Mouse (Mus musculus) left cerebral cortex, postnatal 4 days (tissue): ENCODE data around the gene Slbp. TPM values are rescaled to one million over a fixed set of nuclear protein-coding genes. Genes with fewer than 3 reads are reported as not detected.

Experiments
- DNase-seq: peaks from one replicate; pipeline ENCODE4 v3.0.0-alpha.2; 2022
- intact Hi-C: fragments of 180-260 bp; cut with DNase I; formaldehyde crosslinking; loops from one replicate; pipeline ENCODE4 v1.15.1; 2025
- total RNA-seq, 2 experiments: library from RNA; stranded (reverse); gene quantifications; 2 replicates each; pipeline ENCODE4 v1.2.3; 2021

Gene Slbp
- total RNA-seq, 2 experiments from 2014 or later, result 36.1 to 39.2 TPM

DNA sequence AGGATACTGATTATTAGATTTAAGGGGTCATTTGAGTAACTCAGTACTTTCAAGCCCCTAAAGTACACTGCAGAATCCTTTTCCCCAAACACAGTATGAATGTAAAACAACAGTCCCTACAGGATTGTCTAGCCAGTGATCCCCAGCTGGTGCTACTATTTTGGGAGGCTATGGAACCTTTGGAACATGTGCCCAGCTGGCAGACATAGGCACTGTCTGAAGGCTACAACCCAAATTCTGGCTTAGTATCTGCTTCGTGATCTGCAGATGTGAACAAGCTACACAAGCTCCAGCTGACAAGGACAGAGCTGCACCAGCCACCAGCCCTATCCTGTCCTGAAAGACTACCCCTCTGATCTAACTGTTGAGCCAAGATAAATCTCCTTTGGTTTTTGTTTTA, 19.8 kb downstream of the Slbp start:
- intact Hi-C loops, result no loop called here
- no peak for DNase-seq

DNA sequence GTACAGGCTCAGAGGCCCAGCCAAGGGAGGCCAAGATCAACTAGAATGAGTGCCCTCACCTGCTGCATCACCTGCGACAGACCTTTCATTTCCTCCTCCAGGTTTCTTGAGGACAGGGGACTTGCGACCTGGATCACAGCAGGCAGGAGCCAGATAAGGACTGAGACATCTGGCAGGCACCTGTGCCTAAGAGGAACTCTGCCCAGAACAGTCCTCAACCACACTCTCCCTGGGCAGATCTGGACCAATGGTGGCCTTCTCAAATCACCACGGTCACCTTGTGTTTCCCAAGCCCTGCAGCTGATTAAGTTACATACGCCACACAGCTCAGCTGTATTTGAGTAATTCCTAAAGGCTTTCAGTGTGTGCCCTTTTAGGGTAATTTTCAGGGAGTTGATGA, 21.8 kb downstream of the Slbp start:
- intact Hi-C loops, result no loop called here
- DNase-seq, result no peak

DNA sequence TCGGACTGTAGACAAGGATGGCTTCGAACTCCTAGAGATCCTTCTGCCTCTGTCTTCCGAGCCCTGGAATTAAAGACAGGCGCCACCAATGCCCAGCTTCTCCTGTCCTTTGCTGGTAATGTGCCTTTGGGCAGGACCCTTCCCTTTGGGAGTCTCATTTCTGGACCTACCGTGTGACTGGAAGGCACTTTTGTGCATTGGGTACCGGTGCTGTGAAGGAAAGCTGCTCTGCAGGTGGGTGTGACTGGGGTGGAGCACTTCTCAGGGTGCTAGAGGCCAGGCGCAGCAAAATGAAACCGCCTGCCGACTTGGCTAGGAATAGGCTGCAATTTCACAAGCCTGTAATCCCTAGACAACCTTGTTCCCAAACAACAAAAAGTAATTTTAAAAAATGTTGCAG, 22.3 kb downstream of the Slbp start:
- intact Hi-C loops, result no loop called here
- DNase-seq, result peak; percentile 13

DNA sequence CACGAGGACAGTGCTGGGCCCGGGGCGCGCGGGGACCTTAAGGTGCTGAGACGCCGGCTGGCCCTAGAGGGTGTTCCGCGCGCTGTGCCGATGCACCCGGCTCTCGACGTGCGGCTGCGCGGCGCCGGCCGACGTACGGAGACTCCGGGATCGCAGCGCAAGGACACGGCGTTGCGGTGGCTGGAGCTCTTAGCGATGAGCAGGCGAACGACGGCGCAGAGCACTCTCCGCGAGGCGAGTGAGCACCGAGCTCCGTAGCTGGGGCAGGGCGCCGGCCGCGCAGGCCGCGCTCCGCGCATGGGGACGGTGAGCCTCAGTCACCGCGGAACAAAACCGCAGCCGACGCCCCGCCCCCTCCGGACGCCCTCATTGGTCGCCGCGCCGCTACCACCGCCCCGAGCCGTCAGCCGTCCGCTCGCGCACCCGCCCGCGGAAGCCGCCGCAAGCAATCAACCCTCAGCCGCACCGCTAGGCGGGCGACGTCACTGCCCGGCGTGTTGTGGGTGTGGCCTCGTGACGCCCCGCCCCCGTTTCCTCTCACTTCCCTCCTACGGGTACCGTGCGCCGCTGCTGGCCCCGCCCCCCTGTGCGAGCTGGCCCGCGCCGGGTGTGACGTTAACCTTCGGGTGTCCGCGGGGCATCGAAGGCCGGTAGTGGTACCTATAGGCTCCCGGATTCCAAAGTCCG, 22.9 kb downstream of the Slbp start, which contains the start of the genes Fam53a and Gm9903:
Gene Fam53a (minus strand): TSS at position 335 of the 687 bp plus-strand sequence.
Gene Gm9903 (plus strand): TSS at position 625 of the 687 bp plus-strand sequence.
- peak; percentile 100 for DNase-seq
- intact Hi-C loops, result no loop called here

DNA sequence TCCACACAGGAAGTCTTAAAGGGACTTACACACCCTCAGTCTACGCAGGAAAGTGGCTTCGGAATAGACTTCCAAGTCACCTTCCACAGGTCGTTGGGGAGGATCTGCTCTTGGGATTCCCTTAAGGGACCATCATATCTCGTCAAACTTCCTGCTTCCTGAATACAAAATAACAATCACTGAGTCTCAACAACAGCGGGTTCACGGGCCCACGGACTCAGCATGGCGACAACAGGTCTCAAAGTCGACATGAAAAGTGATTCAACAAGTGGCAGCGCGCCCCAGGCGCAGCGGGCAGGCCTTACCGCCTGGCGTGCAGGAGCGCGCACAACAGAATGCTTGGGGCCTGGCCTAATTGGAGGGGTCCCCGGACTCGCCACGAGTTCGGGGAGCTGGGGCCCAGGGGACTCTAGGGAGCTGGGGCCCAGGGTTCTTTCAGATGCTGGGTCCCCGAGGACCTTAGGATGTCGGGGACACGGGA, 23.5 kb downstream of the Slbp start:
- DNase-seq, result peak; percentile 36
- intact Hi-C loops, result no loop called here

DNA sequence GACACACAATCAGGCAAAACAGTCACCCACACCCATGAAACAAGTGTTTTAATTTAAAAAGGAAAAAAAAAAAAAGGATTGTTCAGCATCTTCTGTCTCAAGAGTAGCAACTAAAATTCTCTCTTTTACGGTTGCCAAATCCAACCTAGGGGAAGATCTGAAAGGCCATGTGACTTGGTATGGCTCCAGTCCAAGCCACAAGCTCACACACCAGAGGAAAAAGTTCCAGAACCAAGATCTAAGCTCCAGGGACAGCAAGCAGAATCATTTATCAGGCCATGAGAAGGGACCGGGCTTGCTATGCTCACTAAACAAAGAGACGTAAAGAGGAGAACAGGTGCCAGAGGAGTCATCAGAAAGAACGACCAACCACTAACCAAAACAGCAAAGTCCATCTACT, 24.4 kb downstream of the Slbp start:
- intact Hi-C loops, result no loop called here
- DNase-seq, result no peak

DNA sequence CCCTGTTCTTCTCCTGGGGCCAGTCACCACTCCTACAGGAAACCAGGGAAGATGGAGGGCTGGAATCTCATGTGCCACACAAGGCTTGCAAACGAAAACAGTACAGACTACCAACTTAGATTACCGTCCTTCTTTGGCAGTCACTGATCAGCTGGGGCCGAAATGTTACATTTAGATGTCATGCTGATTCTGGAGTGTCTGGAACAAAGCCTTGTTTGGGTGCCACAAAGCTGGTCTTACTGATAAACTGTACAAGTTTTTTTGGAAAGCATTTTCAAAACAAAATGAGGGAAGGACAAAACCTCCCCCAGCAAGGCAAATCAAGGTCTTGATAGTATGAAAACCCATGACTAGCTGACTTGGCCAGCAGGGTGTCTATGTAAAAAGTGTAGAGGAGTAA, 28.6 kb downstream of the Slbp start:
- no peak for DNase-seq
- intact Hi-C loops, result no loop called here

DNA sequence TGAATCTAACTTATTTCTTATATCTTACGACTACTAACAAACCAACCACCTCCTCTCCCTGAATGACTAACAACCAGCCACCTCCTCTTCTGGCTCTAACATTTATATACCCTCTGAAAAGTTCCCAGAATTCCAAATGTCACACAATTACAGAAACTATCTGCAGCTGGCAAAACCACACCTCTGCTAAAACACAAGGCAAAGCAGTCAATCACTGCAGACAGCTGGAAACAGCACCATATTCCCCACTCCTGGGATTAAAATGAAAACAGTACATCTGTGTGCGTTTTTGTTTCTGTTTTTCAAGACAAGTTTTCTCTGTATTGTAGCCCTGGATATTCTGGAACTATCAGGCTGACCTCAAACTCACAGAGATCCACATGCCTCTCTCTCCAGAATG, 29.7 kb downstream of the Slbp start:
- intact Hi-C loops, result no loop called here
- DNase-seq, result no peak

DNA sequence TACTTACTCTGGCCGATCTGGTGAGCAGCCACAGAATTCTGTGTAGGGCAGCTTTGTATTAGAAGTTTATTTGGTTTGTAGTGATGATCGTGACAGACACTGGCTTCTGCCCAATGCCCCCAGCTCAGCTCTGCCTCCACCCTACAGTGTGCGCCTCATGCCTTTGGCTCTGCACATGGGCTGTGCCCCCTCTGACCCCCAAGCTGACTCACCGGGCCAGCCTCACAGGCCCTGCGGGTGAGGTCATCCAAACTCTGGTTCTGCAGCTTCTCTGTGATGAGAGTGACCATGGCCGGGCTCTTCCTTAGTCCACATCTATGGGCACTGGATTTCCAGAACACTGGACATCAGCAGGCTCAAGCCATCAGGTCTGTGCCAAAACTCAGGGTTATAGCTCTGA, 38.0 kb downstream of the Slbp start:
- intact Hi-C loops, result no loop called here
- DNase-seq, result no peak

DNA sequence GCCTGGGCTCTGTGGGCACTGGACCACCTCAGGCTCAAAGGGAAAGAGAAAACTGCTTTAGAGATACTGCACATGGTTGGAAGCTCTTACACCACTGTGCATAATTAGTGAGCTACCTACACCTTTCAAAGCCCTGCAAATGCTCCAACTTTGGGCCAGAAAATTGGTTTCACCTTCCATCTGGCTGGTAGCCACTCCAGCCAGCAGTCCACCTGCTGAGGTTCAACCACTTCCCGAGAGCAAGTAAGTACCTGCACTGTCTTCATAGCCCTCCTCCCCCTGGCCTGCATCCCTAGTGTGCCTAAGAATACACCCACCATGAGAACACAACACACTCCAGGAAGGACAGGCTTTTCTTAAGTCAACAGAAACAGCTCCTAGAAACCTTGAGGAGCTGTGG, 40.6 kb downstream of the Slbp start:
- DNase-seq, result no peak
- intact Hi-C loops, result no loop called here

DNA sequence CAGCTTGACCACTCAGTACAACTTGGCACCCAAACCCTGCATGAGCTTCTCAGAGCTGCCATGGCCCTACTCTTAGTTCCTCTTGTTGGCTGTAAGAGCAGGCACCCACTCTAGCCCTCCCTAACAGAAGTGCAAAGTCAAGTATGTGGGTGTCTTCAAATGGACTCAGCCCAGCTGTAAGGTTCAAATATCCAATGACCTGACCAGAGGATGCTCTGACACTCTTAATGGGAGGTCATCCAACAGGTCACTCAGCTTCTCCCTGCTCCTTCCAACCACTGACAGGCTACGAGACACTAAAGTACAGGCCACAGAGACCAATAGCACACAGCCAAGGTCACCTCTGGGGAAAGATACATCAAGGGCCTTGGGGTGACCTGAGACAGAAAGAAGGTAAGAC, 43.1 kb downstream of the Slbp start:
- DNase-seq, result no peak
- intact Hi-C loops, result no loop called here

DNA sequence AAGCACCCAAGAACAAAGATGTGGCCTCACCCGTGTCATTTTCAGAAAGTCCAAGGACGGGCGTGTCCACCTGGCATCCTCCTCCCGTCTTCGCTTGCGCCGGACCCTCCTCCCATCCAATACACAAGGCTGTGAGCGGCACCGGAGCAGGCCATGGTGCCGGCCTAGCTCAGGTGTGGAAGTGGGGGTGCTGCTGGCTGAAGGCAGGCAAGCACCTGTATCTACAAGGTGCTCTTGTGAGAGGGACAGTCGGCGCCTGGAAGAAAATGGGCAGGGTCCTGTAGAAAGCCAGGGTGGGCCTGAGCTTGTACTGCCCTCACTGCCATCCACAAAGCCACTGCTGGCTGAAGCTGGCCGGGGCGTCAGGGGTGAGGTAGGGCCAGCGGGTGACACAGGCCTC, 44.9 kb downstream of the Slbp start:
- intact Hi-C loops, result no loop called here
- DNase-seq, result no peak

DNA sequence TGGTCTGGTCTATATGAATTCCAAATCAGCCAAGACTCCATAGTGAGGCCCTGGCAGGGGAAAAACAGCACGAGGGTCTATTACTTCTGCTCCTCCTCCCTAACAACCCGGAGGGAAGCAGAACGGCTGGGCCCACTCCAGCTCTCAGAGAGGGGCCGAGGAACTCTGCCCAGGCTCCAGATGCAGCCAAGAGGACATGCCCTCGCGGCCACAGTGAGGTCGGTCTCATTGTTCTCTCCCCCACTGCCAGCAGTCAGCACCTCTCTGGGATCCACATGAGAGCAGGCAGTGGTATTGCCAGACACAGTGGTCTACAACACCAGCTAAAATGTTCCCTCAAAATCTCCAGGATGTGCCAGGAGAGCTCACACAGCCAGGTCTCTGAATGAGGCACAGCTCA, 45.7 kb downstream of the Slbp start:
- peak; percentile 66 for DNase-seq
- intact Hi-C loops, result no loop called here

DNA sequence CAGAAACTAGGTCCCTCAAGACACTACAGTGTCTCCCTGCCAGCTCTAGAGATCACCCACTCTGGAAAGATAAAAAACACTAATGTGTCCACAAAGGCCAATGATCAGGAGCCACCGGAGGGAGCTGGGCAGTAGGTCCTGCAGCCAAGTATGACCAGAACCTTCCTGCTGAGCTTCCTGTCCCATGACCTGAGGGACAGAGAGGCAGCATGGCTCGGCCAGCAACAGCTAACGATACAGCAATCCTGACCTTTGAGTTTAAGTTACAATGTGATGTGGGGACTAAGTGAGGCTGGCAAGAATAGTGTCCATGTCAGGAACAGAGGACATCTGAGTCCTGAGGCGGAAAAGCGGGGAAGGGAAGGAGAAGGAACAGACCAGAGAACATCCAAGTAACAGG, 47.1 kb downstream of the Slbp start:
- DNase-seq, result no peak
- intact Hi-C loops, result no loop called here

DNA sequence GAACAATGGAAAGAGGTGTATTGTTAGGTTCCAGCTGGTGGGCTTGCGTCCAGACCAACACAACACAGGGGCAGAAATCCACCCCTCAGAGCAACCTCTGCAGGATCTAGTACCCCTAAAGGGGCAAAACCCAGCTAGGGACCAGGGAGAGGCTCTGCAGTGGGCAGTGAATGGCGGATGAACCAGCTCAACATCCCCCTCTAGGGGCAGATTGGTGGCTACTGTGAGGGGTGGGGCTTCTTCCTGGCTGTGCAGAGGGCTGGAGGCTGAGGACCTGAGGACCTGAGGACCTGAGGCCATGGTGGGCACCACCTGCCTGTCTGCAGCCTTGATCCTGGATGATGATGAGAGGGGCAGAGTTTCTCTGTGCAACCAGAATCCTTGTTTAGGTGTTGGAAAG, 58.8 kb downstream of the Slbp start:
- intact Hi-C loops, result no loop called here
- no peak for DNase-seq

DNA sequence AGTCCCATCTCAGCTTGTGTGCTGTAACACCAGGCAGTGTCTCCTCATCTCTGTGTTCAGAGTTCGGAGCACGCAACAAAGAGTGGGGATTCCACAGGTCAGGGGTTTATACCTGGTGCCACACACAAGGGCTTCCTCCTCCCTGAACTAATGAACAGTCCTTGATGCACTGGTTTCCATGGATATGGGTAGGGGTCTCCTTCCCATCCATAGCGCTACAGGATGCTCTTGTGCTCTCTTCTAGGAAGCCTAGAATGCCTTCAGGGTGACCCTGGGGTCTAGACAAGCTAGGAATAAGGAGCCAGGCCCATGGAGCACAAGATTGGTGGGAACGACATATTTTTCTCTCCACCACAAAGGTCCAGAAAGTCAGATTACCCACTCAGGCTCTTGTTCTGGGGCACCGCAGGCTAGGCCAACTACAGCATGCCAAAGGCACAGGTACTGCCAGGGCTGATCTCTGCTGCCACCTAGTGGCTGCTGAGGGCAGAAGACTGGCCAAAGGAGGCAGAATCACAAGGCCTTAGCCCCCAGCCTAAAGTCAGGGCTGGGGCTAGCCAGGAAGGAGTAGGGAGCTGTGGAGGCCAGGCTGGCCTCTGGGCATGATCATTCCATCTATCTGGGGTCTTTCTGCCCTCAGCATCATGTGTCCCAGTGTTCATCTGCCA, 63.0 kb downstream of the Slbp start:
- peak; percentile 86 for DNase-seq
- intact Hi-C loops, result loop anchor here (2.0 kb wide), 1 partner anchor 197 kb away; no protein-coding TSS in a partner anchor

DNA sequence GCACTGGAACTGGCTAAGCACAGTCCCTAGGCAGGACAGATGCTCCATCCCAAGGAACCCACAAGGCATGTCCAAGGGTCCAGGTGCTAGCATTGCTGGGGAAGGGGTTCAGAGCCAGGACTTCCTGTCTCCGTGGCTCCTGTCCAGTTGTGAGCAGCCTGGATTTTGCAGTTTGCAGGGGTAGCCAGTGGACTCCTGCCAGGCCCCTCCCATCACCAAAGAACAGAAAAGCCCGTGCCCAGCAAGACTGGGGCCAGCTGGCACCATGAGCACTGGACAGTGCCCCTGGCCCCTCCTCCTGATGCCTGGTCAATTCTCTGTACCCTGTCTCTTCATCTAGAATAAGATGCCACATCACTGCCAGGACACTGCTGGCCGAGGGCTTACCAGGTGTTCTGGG, 64.3 kb downstream of the Slbp start:
- intact Hi-C loops, result loop anchor here (2.0 kb wide), 1 partner anchor 195 kb away; no protein-coding TSS in a partner anchor
- peak; percentile 59 for DNase-seq

DNA sequence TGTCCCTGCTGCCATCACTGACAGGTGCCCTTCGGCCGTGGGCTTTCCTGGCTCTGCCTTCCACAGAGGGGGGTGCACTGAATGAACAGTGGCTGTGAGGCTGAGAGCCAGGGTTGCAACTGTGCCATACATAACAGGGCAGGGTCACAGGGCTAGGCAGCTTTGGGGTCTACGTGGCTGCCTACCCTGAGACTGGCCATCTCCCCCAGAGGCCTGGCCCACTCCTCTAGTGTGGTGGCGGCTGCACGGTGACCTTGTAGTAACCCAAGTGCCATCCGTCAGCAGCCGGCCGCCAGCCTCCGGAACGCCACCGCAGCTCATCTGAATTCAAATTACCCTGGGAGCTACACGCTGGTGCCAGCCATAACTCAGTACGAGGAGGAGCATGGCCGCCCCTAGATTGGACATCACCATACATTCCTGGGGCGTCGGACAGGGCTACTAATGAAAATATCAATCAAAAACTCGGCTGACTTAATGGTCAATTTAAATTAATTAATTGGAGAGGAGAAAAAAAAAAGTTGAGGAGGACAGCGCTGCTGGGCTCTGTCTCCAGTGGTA, 64.8 kb downstream of the Slbp start:
- intact Hi-C loops, result loop anchor here (2.0 kb wide), 1 partner anchor 195 kb away; no protein-coding TSS in a partner anchor
- DNase-seq, result peak; percentile 21
